Mouse (Mus musculus) large intestine, adult 2 months (tissue): ENCODE results near the gene Vmn1r41. TPM values are rescaled to one million over a fixed set of nuclear protein-coding genes. Genes with fewer than 3 reads are reported as not detected.

Source experiments
- DNase-seq: peaks from one replicate; pipeline ENCODE4 v3.0.0-alpha.2; 2012; ENCODE audit warnings: low read depth, low spot score
- WGBS: fragments of 180-500 bp; shearing (Covaris S2); methylation state at CpG from one replicate; pipeline ENCODE4 v1.1.7; 2018; 5-methylcytosine and 5-hydroxymethylcytosine counted together
- polyA plus RNA-seq: library from polyadenylated mRNA; depleted of rRNA; stranded (reverse); fragments of >200 nt; gene quantifications from 2 replicates; pipeline ENCODE4 v1.2.3, GENCODE M21; 2012; rRNA removed

Gene Vmn1r41
- not detected in 2 replicates for polyA plus RNA-seq

DNA sequence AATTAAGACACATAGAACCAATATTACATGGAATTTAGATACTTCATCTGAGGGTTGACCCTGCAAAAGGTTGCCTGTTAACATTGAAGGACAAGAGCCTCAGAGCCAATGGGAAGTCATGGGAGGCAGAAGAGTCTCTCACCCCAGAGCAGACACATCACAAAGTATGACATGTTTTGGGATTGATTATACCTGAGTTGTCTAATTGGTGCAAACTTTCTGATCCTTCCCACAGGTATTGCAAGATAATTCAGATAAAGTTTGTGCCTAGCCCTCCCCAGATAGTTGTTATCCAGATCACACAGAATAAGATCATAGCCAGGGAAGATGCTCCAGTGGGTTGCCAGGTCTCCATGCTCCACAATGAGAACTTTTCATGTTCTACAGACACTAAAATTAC, at the start of gene Vmn1r41:
Gene Vmn1r41 (plus strand): TSS at position 301 of the 400 bp plus-strand sequence.
- DNase-seq: no peak

DNA sequence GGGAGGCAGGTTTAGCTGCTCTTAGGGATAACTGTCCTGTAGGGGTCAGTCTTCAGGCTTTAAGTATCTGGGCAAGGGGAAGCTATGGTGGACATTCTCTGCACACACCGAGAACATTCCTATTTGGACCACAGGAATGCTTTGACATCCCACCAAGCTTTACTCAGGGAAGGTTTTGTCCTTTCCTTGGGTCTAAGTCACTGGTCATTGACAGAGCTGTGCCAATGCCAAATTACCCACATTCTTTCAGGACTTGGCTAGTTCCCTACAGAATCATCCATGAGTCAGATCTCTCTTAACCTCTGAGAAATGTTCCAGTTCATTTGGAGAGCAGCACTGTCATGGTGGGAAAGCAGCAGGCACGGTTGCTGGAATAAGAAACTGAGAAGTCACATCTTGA, 33.9 kb upstream of the Vmn1r41 start:
- no peak for DNase-seq
- 67% methylated on average over 2 of the region's 2 CpGs for WGBS

DNA sequence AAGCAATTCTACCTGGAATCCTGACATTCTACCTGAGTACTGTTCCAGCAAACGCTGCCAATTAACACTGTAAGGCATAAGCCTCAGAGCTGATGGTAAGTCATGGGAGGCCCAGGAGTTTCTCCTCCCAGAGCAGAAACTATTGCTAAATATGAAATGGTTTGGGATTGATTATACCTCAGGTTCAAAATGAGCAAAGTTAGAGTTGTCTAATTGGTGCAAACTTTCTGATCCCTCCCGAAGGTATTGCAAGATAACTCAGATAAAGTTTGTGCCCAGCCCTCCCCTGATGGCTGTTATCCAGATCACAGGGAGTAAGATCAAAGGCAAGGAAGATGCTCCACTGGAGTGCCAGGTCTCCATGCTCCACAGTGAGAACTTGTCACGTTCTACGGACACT, 33.3 kb upstream of the Vmn1r41 start, which contains the start of gene Vmn1r40:
Gene Vmn1r40 (plus strand): TSS at position 301 of the 400 bp plus-strand sequence.
- DNase-seq: no peak
- 73% methylated on average over 4 of the region's 4 CpGs for WGBS

DNA sequence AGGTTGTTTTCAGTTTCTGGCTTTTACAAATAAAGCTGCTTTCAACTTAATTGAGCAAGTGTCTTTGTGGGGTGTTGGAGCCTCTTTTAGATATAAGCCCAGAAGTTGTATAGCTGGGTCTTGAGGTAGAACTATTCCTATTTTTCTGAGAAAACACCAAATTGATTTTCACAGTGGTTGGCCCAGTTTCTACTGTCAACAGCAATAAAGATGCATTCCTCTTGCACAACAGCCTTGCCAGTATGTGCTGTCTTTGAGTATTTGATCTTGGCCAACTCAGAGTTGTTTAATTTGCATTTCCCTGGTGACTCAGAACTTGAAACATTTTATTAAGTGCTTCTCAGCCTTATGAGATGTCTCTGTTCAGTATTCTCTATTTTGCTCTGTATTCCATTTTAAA, 22.5 kb upstream of the Vmn1r41 start:
- DNase-seq: no peak

DNA sequence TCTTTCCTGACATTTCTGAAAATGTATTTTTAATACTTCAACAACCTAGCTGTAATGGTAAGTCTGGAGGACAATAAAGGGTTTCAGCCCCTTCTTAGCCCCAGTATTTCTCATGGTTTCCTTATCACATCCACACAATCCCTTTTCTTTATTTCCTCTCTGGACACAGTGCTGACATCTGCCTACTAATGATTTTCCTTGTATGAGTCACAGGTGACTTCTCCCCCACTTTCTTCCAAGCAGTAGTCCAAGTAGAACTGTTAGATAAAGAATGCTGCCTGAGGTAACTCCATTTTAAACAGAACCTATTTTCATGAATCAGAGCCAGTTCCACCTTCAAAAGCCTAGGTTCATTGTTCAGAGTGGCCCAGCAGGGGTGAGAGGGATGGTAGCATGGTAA, 2.2 kb downstream of the Vmn1r41 start:
- no peak for DNase-seq

DNA sequence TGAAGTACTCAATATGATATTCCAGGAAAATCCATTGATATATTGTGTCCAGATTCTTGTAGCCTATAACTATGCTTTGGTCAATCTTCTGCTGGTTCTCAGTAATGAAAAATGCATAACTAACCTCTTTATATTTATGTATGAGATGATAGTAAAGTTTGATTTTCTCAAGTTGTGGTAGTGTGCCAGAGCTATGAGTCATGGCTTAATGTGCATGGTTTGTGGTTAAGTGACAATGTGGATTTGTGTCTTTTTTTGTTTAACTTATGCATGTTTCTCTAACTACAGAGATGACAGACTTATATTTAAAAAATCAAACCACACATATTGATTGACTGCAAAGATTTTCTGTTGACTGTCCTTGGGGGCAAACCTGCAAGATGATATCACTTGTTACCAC, 49.7 kb downstream of the Vmn1r41 start:
- no peak for DNase-seq

Other genes starting within 250 kb of the Vmn1r41 start
- gene Chchd6, start 145.1 kb upstream of the Vmn1r41 start, polyA plus RNA-seq: 17.0 and 18.6 TPM in 2 replicates
- gene Txnrd3, start 96.8 kb upstream of the Vmn1r41 start, polyA plus RNA-seq: 2.7 and 3.2 TPM in 2 replicates
- gene Vmn1r40, start 33.2 kb upstream of the Vmn1r41 start, polyA plus RNA-seq: not detected in 2 replicates
- not detected in 2 replicates for gene Vmn1r42, start 135.6 kb downstream of the Vmn1r41 start, polyA plus RNA-seq
- 0.01 TPM in 1 of 2 replicates, not detected in the other for gene Vmn1r43, start 135.6 kb downstream of the Vmn1r41 start, polyA plus RNA-seq
- not detected in 2 replicates for gene Vmn1r44, start 142.9 kb downstream of the Vmn1r41 start, polyA plus RNA-seq
- gene Vmn1r45, start 199.8 kb downstream of the Vmn1r41 start, polyA plus RNA-seq: not detected in 2 replicates
- not detected in 2 replicates for gene Vmn1r46, start 228.5 kb downstream of the Vmn1r41 start, polyA plus RNA-seq